Mouse (Mus musculus): ENCODE results near the gene Bsg. TPM values are rescaled to one million over a fixed set of nuclear protein-coding genes. Genes with fewer than 3 reads are reported as not detected.

Gene Bsg
- polyA plus RNA-seq, 1 experiment from 2014 or later: 1,001 TPM

DNA sequence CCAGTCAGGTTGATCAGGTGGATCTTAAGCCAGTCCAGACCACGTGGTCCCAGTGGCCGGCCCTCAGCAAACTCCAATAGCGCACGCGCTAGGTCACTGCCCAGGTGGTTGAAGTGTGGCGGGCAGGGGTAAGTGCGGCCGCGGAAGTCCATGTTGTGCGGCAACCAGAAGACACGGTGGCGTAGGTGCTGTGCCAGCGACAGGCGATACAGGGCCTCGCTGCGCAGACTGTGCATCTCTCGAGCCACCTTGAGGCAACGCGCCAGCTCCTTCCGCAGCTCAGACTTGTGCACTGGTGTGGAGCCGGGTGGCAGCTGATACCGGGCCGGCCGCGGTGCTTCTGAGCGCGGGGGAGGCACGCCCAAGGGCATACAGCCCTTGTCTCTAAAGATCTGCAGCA, 34.9 kb downstream of the Bsg start:
- Histone ChIP-seq H3K27ac (replicated peaks) (no peak overlapping the region), H3K4me1 (peaks cover 9% of the 10 kb centered on the region; the same call in 1 of the 2 replicates), H3K27me3 (replicated peaks) (peaks cover 7% of the 10 kb centered on the region; the same call in 1 of the 2 replicates), H3K36me3 (peaks cover 97% of the 10 kb centered on the region), H3K4me3 (replicated peaks) (no peak overlapping the region), H3K4me2 (no peak overlapping the region), H3K9ac (replicated peaks) (no peak overlapping the region), H3K9me3 (replicated peaks) (peaks cover 25% of the 10 kb centered on the region)
- WGBS: 96% methylated on average over 28 of the region's 28 CpGs
- no peak for ATAC-seq (ENCODE audit: low FRiP score)

GRCm38 (mm10) chr10:79740863-79741262, 36.6 kb downstream of the Bsg start:
- H3K27ac ChIP-seq (replicated peaks): no peak overlapping the region
- 54% methylated on average over 11 of the region's 11 CpGs for WGBS
- no peak for ATAC-seq (ENCODE audit: low FRiP score)
- no peak overlapping the region for H3K4me2 ChIP-seq
- H3K4me3 ChIP-seq (replicated peaks): no peak overlapping the region
- H3K27me3 ChIP-seq (replicated peaks): peaks cover 2% of the 10 kb centered on the region; the same call in 1 of the 2 replicates
- H3K36me3 ChIP-seq: peaks cover 85% of the 10 kb centered on the region
- no peak overlapping the region for H3K9ac ChIP-seq (replicated peaks)
- H3K9me3 ChIP-seq (replicated peaks): peaks cover 25% of the 10 kb centered on the region
- peaks cover 12% of the 10 kb centered on the region for H3K4me1 ChIP-seq

GRCm38 (mm10) chr10:79743161-79743560, 38.9 kb downstream of the Bsg start:
- Histone ChIP-seq H3K4me3 (replicated peaks) (no peak overlapping the region), H3K4me1 (peaks cover 19% of the 10 kb centered on the region), H3K27ac (replicated peaks) (no peak overlapping the region), H3K9ac (replicated peaks) (no peak overlapping the region), H3K9me3 (replicated peaks) (peaks cover 21% of the 10 kb centered on the region), H3K36me3 (peaks cover 62% of the 10 kb centered on the region), H3K27me3 (replicated peaks) (no peaks in the 10 kb centered on the region), H3K4me2 (no peak overlapping the region)
- WGBS: 93% methylated on average over 11 of the region's 11 CpGs
- ATAC-seq (ENCODE audit: low FRiP score): no peak

GRCm38 (mm10) chr10:79743650-79744365, 39.5 kb downstream of the Bsg start:
- Histone ChIP-seq H3K4me1 (peaks cover 19% of the 10 kb centered on the region), H3K4me2 (no peak overlapping the region), H3K27me3 (replicated peaks) (no peaks in the 10 kb centered on the region), H3K4me3 (replicated peaks) (no peak overlapping the region), H3K9me3 (replicated peaks) (peaks cover 14% of the 10 kb centered on the region), H3K27ac (replicated peaks) (no peak overlapping the region), H3K9ac (replicated peaks) (no peak overlapping the region), H3K36me3 (peaks cover 55% of the 10 kb centered on the region)
- ATAC-seq (ENCODE audit: low FRiP score): no peak
- WGBS: 96% methylated on average over 15 of the region's 15 CpGs

- 97% methylated on average over 3 of the region's 3 CpGs for WGBS
- no peak for ATAC-seq (ENCODE audit: low FRiP score)
- no peak overlapping the region for H3K9ac ChIP-seq (replicated peaks)
Measured at GRCm38 (mm10) chr10:79745411-79745810, 41.1 kb downstream of the Bsg start.

GRCm38 (mm10) chr10:79745898-79746773, 41.8 kb downstream of the Bsg start, which contains the start of gene Polrmt:
Gene Polrmt (minus strand): TSS chr10:79746581.
- Histone ChIP-seq H3K27ac (replicated peaks) (peak within 1 kb of the TSS; percentile 41; the same call in 1 of the 2 replicates), H3K4me1 (peaks cover 19% of the 10 kb centered on the region), H3K4me3 (replicated peaks) (peak within 1 kb of the TSS; percentile 70), H3K4me2 (peak within 1 kb of the TSS; percentile 73), H3K36me3 (peaks cover 32% of the 10 kb centered on the region), H3K9me3 (replicated peaks) (no peaks in the 10 kb centered on the region), H3K9ac (replicated peaks) (peak within 1 kb of the TSS; percentile 55), H3K27me3 (replicated peaks) (no peaks in the 10 kb centered on the region)
- peak; percentile 94 for ATAC-seq (ENCODE audit: low FRiP score)
- 4% methylated on average over 38 of the region's 38 CpGs for WGBS

More at GRCm38 (mm10) chr10:79745411-79745810, 41.1 kb downstream of the Bsg start:
- Histone ChIP-seq H3K4me1 (peaks cover 19% of the 10 kb centered on the region), H3K27ac (replicated peaks) (no peak overlapping the region), H3K4me2 (peak overlapping the region; percentile 73), H3K9me3 (replicated peaks) (no peaks in the 10 kb centered on the region; the same call in 1 of the 2 replicates), H3K27me3 (replicated peaks) (no peaks in the 10 kb centered on the region), H3K4me3 (replicated peaks) (peak overlapping the region; percentile 70), H3K36me3 (peaks cover 39% of the 10 kb centered on the region)

DNA sequence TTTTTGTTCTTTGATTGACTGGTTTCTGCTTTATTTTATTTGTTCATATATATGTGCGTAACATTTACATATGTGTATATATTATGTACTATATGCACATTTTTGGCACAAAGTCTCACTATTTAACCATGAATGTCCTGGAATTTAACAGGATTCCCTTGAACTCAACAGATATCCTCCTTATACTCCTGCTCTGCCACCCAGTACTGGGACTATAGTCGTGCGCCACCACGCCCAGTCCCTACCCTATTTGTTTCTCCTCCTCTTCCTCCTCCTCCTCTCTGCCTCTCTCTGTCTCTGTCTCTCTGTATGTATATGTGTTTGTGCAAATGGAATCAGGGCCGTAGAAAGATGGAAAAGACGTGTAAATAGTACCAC, 42.5 kb downstream of the Bsg start:
- H3K36me3 ChIP-seq: peaks cover 26% of the 10 kb centered on the region
- peak overlapping the region; percentile 70 for H3K4me3 ChIP-seq (replicated peaks)
- 0 out of 2 replicates have a peak overlapping the region, but pooled peaks have one; percentile 41 for H3K27ac ChIP-seq (replicated peaks)
- 28% methylated on average over 6 of the region's 6 CpGs for WGBS
- H3K9me3 ChIP-seq (replicated peaks): no peaks in the 10 kb centered on the region
- peak; percentile 54 for ATAC-seq (ENCODE audit: low FRiP score)
- peak overlapping the region; percentile 42; the same call in 1 of the 2 replicates for H3K9ac ChIP-seq (replicated peaks)
- H3K27me3 ChIP-seq (replicated peaks): no peaks in the 10 kb centered on the region
- H3K4me2 ChIP-seq: peak overlapping the region; percentile 73
- H3K4me1 ChIP-seq: peaks cover 19% of the 10 kb centered on the region

DNA sequence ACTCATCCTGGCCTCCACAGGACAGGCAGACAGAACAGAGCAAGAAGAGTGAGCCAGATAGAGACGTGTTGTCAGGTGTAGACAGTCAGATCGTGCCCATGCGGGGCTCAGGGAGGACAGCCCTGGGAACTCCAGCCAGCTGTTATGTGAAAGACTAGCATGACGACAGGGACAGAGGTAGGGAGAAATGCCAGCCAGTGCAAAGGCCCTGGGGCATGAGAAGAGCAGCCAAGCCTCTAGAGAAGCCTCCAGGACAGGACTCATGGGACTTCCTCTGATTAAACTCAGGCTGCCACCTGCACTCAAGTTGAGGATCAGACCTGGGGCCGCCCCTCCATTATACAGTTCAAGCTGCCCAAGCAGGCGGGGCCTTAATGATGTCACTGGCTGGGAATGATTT, 44.2 kb downstream of the Bsg start:
- 76% methylated on average over 6 of the region's 6 CpGs for WGBS
- Histone ChIP-seq H3K27ac (replicated peaks) (no peak overlapping the region), H3K27me3 (replicated peaks) (no peaks in the 10 kb centered on the region), H3K9me3 (replicated peaks) (no peaks in the 10 kb centered on the region), H3K4me1 (peaks cover 19% of the 10 kb centered on the region), H3K4me2 (no peak overlapping the region), H3K36me3 (peaks cover 10% of the 10 kb centered on the region), H3K4me3 (replicated peaks) (no peak overlapping the region), H3K9ac (replicated peaks) (no peak overlapping the region)
- ATAC-seq (ENCODE audit: low FRiP score): no peak

- H3K36me3 ChIP-seq: peaks cover 37% of the 10 kb centered on the region
- under 1% methylated on average over 36 of the region's 36 CpGs for WGBS
Measured at GRCm38 (mm10) chr10:79754856-79755516, 50.7 kb downstream of the Bsg start, which contains the start of gene Fgf22. Gene Fgf22 (plus strand): TSS chr10:79755076.

GRCm38 (mm10) chr10:79755854-79756253, 51.6 kb downstream of the Bsg start:
- ATAC-seq (ENCODE audit: low FRiP score): no peak
- Histone ChIP-seq H3K9ac (replicated peaks) (no peak overlapping the region), H3K4me1 (peaks cover 9% of the 10 kb centered on the region), H3K27ac (replicated peaks) (no peak overlapping the region), H3K9me3 (replicated peaks) (no peaks in the 10 kb centered on the region), H3K27me3 (replicated peaks) (no peaks in the 10 kb centered on the region), H3K36me3 (peaks cover 46% of the 10 kb centered on the region), H3K4me3 (replicated peaks) (no peak overlapping the region), H3K4me2 (0 out of 2 replicates have a peak overlapping the region, but pooled peaks have one; percentile 86)
- 81% methylated on average over 3 of the region's 3 CpGs for WGBS

More at GRCm38 (mm10) chr10:79754856-79755516, 50.7 kb downstream of the Bsg start, which contains the start of gene Fgf22:
- Histone ChIP-seq H3K9me3 (replicated peaks) (no peaks in the 10 kb centered on the region), H3K9ac (replicated peaks) (peak within 1 kb of the TSS; percentile 54), H3K4me2 (peak within 1 kb of the TSS; percentile 86), H3K27ac (replicated peaks) (no peak within 1 kb of the TSS), H3K4me3 (replicated peaks) (peak within 1 kb of the TSS; percentile 45), H3K27me3 (replicated peaks) (no peaks in the 10 kb centered on the region), H3K4me1 (peaks cover 9% of the 10 kb centered on the region)
- ATAC-seq (ENCODE audit: low FRiP score): peak; percentile 85

DNA sequence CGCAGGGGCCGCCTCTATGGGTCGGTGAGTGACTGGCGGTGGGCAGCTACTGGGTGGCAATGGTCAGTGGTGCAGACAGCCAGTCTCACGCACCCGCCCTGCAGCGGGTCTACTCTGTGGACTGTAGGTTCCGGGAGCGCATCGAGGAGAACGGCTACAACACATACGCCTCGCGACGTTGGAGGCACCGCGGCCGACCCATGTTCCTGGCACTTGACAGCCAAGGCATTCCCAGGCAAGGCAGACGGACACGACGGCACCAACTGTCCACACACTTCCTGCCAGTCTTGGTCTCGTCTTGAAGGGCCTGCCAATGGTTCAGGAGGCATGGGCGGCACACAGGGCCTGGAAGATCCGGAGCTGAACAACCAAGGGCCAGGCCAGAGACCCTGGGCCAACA, 52.4 kb downstream of the Bsg start:
- no peak for ATAC-seq (ENCODE audit: low FRiP score)
- WGBS: 92% methylated on average over 24 of the region's 24 CpGs
- H3K27me3 ChIP-seq (replicated peaks): no peaks in the 10 kb centered on the region
- H3K9me3 ChIP-seq (replicated peaks): no peaks in the 10 kb centered on the region
- H3K27ac ChIP-seq (replicated peaks): no peak overlapping the region
- no peak overlapping the region for H3K4me3 ChIP-seq (replicated peaks)
- H3K4me1 ChIP-seq: peaks cover 9% of the 10 kb centered on the region
- H3K9ac ChIP-seq (replicated peaks): no peak overlapping the region
- H3K4me2 ChIP-seq: no peak overlapping the region
- H3K36me3 ChIP-seq: peaks cover 54% of the 10 kb centered on the region
